Mouse (Mus musculus) forebrain, embryonic 14.5 days (tissue): ENCODE results near the gene Rps6ka5. TPM values are rescaled to one million over a fixed set of nuclear protein-coding genes. Genes with fewer than 3 reads are reported as not detected.

Source experiments
- ATAC-seq: fragments of 200-750 bp; cut with Nextera tagmentation; 2 replicates; pipeline ENCODE4 v1.8.0; 2017; ENCODE audit warnings: mild to moderate bottlenecking, moderate library complexity
- DNase-seq: peaks from one replicate; pipeline ENCODE4 v3.0.0-alpha.2; 2015; ENCODE audit warnings: low spot score
- H3K27ac ChIP-seq: fragments of 300-500 bp; sonication (generic); 2 replicates; pipeline ENCODE4 v1.5.1; 2014; ENCODE audit warnings: low read depth, mild to moderate bottlenecking, control low read depth, low read length, moderate library complexity
- H3K27me3 ChIP-seq: fragments of 300-500 bp; sonication (generic); replicated peaks from 2 replicates; pipeline ENCODE4 v1.6.1; 2014; ENCODE audit warnings: low read length, control low read depth, mixed read lengths; ENCODE audit not compliant: control insufficient read depth, insufficient read depth
- H3K36me3 ChIP-seq: fragments of 300-500 bp; sonication (generic); 2 replicates; pipeline ENCODE4 v1.6.1; 2014; ENCODE audit warnings: low read length, control low read depth; ENCODE audit not compliant: control insufficient read depth, insufficient read depth
- H3K4me1 ChIP-seq: fragments of 300-500 bp; sonication (generic); 2 replicates; pipeline ENCODE4 v1.6.1; 2014; ENCODE audit warnings: antibody characterized with exemption, low read length, control low read depth; ENCODE audit not compliant: control insufficient read depth, insufficient read depth
- H3K4me2 ChIP-seq: fragments of 300-500 bp; sonication (generic); 2 replicates; pipeline ENCODE4 v1.6.1; 2014; ENCODE audit warnings: mild to moderate bottlenecking, control low read depth, low read length
- H3K4me3 ChIP-seq: fragments of 300-500 bp; sonication (generic); 2 replicates; pipeline ENCODE4 v1.5.1; 2014; ENCODE audit warnings: low read depth, low read length, control low read depth
- H3K9ac ChIP-seq: fragments of 300-500 bp; sonication (generic); 2 replicates; pipeline ENCODE4 v1.6.1; 2014; ENCODE audit warnings: mild to moderate bottlenecking, low read length, control low read depth, moderate library complexity
- H3K9me3 ChIP-seq: fragments of 300-500 bp; sonication (generic); replicated peaks from 2 replicates; pipeline ENCODE4 v1.6.1; 2016; ENCODE audit warnings: low read length, control low read depth, mixed read lengths; ENCODE audit not compliant: control insufficient read depth
- WGBS: fragments of 180-500 bp; shearing (Covaris S2); extraction: QIAGEN DNeasy Blood & Tissue Kit; methylation state at CpG from one replicate; pipeline ENCODE4 v1.1.7; 2014; 5-methylcytosine and 5-hydroxymethylcytosine counted together
- polyA plus RNA-seq: library from polyadenylated mRNA; unstranded; fragments of >200 nt; fragmentation: Nextera tagmentation; extraction: Ambion mirVana; gene quantifications from 2 replicates; pipeline ENCODE4 v1.2.1, GENCODE M21; 2014

Rps6ka5 gene
- polyA plus RNA-seq, 1 experiment from 2014 or later = 10.3 TPM

GRCm38 (mm10) chr12:100716969-100717368, 9.8 kb downstream of the Rps6ka5 start:
- Histone ChIP-seq H3K4me1 (no peaks in the 10 kb centered on the region), H3K9me3 (no peaks in the 10 kb centered on the region), H3K4me2 (no peak overlapping the region), H3K9ac (no peak overlapping the region), H3K36me3 (no peaks in the 10 kb centered on the region), H3K27ac (no peak overlapping the region), H3K27me3 (no peaks in the 10 kb centered on the region), H3K4me3 (no peak overlapping the region)
- 61% methylated on average over 4 of the region's 4 CpGs for WGBS
- DNase-seq (no peak), ATAC-seq (no peak)

GRCm38 (mm10) chr12:100711819-100712218, 15.0 kb downstream of the Rps6ka5 start:
- Histone ChIP-seq H3K4me3 (no peak overlapping the region), H3K27me3 (no peaks in the 10 kb centered on the region), H3K9ac (no peak overlapping the region), H3K9me3 (no peaks in the 10 kb centered on the region), H3K4me1 (no peaks in the 10 kb centered on the region), H3K4me2 (no peak overlapping the region), H3K27ac (no peak overlapping the region), H3K36me3 (no peaks in the 10 kb centered on the region)
- WGBS = 79% methylated on average over 5 of the region's 5 CpGs
- DNase-seq (no peak), ATAC-seq (no peak)

- Histone ChIP-seq H3K9ac (no peak overlapping the region), H3K27ac (no peak overlapping the region), H3K4me3 (no peak overlapping the region), H3K27me3 (no peaks in the 10 kb centered on the region), H3K9me3 (no peaks in the 10 kb centered on the region), H3K36me3 (no peaks in the 10 kb centered on the region), H3K4me1 (no peaks in the 10 kb centered on the region), H3K4me2 (no peak overlapping the region)
- ATAC-seq (no peak), DNase-seq (no peak)
- WGBS = 87% methylated on average over 10 of the region's 10 CpGs
Observed at GRCm38 (mm10) chr12:100711116-100711691, 15.6 kb downstream of the Rps6ka5 start.

- Histone ChIP-seq H3K4me2 (no peak overlapping the region), H3K27me3 (no peaks in the 10 kb centered on the region), H3K4me1 (no peaks in the 10 kb centered on the region), H3K36me3 (no peaks in the 10 kb centered on the region), H3K9ac (no peak overlapping the region), H3K9me3 (no peaks in the 10 kb centered on the region), H3K4me3 (no peak overlapping the region), H3K27ac (no peak overlapping the region)
- ATAC-seq = no peak
- no peak for DNase-seq
- WGBS = 48% methylated on average over 1 of the region's 1 CpGs
Observed at GRCm38 (mm10) chr12:100710432-100710831, 16.4 kb downstream of the Rps6ka5 start.

- no peaks in the 10 kb centered on the region for H3K27me3 ChIP-seq
- ATAC-seq = no peak
- H3K4me1 ChIP-seq = no peaks in the 10 kb centered on the region
- H3K4me3 ChIP-seq = no peak overlapping the region
- DNase-seq = no peak
- H3K27ac ChIP-seq = no peak overlapping the region
- H3K36me3 ChIP-seq = no peaks in the 10 kb centered on the region
- WGBS = 93% methylated on average over 2 of the region's 2 CpGs
- no peaks in the 10 kb centered on the region for H3K9me3 ChIP-seq
- H3K9ac ChIP-seq = no peak overlapping the region
- no peak overlapping the region for H3K4me2 ChIP-seq
Observed at GRCm38 (mm10) chr12:100707312-100707711, 19.5 kb downstream of the Rps6ka5 start.

GRCm38 (mm10) chr12:100705057-100705722, 21.6 kb downstream of the Rps6ka5 start:
- H3K9ac ChIP-seq = no peak overlapping the region
- no peak for ATAC-seq
- no peak overlapping the region for H3K4me2 ChIP-seq
- no peaks in the 10 kb centered on the region for H3K4me1 ChIP-seq
- H3K27me3 ChIP-seq = no peaks in the 10 kb centered on the region
- no peaks in the 10 kb centered on the region for H3K9me3 ChIP-seq
- DNase-seq = no peak
- H3K4me3 ChIP-seq = no peak overlapping the region
- no peaks in the 10 kb centered on the region for H3K36me3 ChIP-seq
- H3K27ac ChIP-seq = no peak overlapping the region
- 87% methylated on average over 5 of the region's 5 CpGs for WGBS

GRCm38 (mm10) chr12:100698019-100698418, 28.8 kb downstream of the Rps6ka5 start:
- WGBS = 97% methylated on average over 1 of the region's 1 CpGs

GRCm38 (mm10) chr12:100696621-100697020, 30.2 kb downstream of the Rps6ka5 start:
- Histone ChIP-seq H3K27ac (no peak overlapping the region), H3K9me3 (no peaks in the 10 kb centered on the region), H3K4me2 (no peak overlapping the region), H3K4me1 (no peaks in the 10 kb centered on the region), H3K4me3 (no peak overlapping the region), H3K36me3 (no peaks in the 10 kb centered on the region), H3K27me3 (no peaks in the 10 kb centered on the region), H3K9ac (no peak overlapping the region)
- DNase-seq (peak; percentile 68), ATAC-seq (peak; percentile 52; the same call in 1 of the 2 replicates)
- 26% methylated on average over 4 of the region's 4 CpGs for WGBS

More at GRCm38 (mm10) chr12:100698019-100698418, 28.8 kb downstream of the Rps6ka5 start:
- no peak overlapping the region for H3K9ac ChIP-seq
- no peaks in the 10 kb centered on the region for H3K36me3 ChIP-seq
- no peak for DNase-seq
- no peak overlapping the region for H3K4me3 ChIP-seq
- no peak overlapping the region for H3K4me2 ChIP-seq
- no peak for ATAC-seq
- H3K9me3 ChIP-seq = no peaks in the 10 kb centered on the region
- H3K4me1 ChIP-seq = no peaks in the 10 kb centered on the region
- H3K27ac ChIP-seq = no peak overlapping the region
- no peaks in the 10 kb centered on the region for H3K27me3 ChIP-seq

- Histone ChIP-seq H3K4me2 (no peak overlapping the region), H3K4me1 (no peaks in the 10 kb centered on the region), H3K27me3 (no peaks in the 10 kb centered on the region), H3K36me3 (no peaks in the 10 kb centered on the region), H3K4me3 (no peak overlapping the region), H3K9me3 (no peaks in the 10 kb centered on the region), H3K27ac (no peak overlapping the region), H3K9ac (no peak overlapping the region)
- DNase-seq = no peak
- WGBS = 70% methylated on average over 3 of the region's 3 CpGs
- ATAC-seq = no peak
Observed at GRCm38 (mm10) chr12:100695252-100695651, 31.5 kb downstream of the Rps6ka5 start.
